Mouse (Mus musculus) heart, embryonic 14.5 days (tissue): ENCODE data around the gene Nkiras1. TPM values are rescaled to one million over a fixed set of nuclear protein-coding genes. Genes with fewer than 3 reads are reported as not detected.
"Not testable (repeated sequence)": the region's sequence is repeated elsewhere in the genome, so short reads cannot be mapped to it uniquely, and the experiment has no call there.

Source experiments
- ATAC-seq: fragments of 200-750 bp; cut with Nextera tagmentation; 2 replicates; pipeline ENCODE4 v1.8.0; 2017; ENCODE audit warnings: low read depth, moderate TSS enrichment; ENCODE audit not compliant: insufficient number of reproducible peaks, insufficient read depth, low FRiP score
- H3K27ac ChIP-seq, 2 experiments: fragments of 200-500 bp in 1 of 2; fragments of 300-500 bp in 1 of 2; sonication (generic) in 1 of 2; replicated peaks in 1 of 2; 2 replicates each; pipeline ENCODE4 v1.5.1; 2012 to 2014; ENCODE audit warnings: low read depth in 2 of 2, low read length in 2 of 2, control low read depth in 1 of 2, mild to moderate bottlenecking in 1 of 2, mixed read lengths in 1 of 2; ENCODE audit not compliant: control insufficient read depth in 1 of 2, insufficient read depth in 1 of 2
- H3K27me3 ChIP-seq: fragments of 300-500 bp; sonication (generic); 2 replicates; pipeline ENCODE4 v1.6.1; 2014; ENCODE audit warnings: mild to moderate bottlenecking, low read length, control low read depth; ENCODE audit not compliant: control insufficient read depth, insufficient read depth
- H3K36me3 ChIP-seq: fragments of 300-500 bp; sonication (generic); 2 replicates; pipeline ENCODE4 v1.6.1; 2014; ENCODE audit warnings: mild to moderate bottlenecking, control low read depth, low read length, mixed read lengths; ENCODE audit not compliant: control insufficient read depth, insufficient read depth
- H3K4me1 ChIP-seq, 2 experiments: fragments of 200-500 bp in 1 of 2; fragments of 300-500 bp in 1 of 2; sonication (generic) in 1 of 2; 2 replicates each; pipeline ENCODE4 v1.6.1; 2012 to 2014; ENCODE audit warnings: low read length in 2 of 2, control low read depth in 1 of 2, mixed read lengths in 1 of 2; ENCODE audit not compliant: control insufficient read depth in 2 of 2, insufficient read depth in 2 of 2
- H3K4me2 ChIP-seq: fragments of 300-500 bp; sonication (generic); 2 replicates; pipeline ENCODE4 v1.6.1; 2014; ENCODE audit warnings: mild to moderate bottlenecking, low read length
- H3K4me3 ChIP-seq, 2 experiments: fragments of 200-500 bp in 1 of 2; fragments of 300-500 bp in 1 of 2; sonication (generic) in 1 of 2; 2 replicates each; pipeline ENCODE4 v1.5.1; 2012 to 2014; ENCODE audit warnings: low read length in 2 of 2, mild to moderate bottlenecking in 2 of 2, control low read depth in 1 of 2, low read depth in 1 of 2, moderate library complexity in 1 of 2; ENCODE audit not compliant: control insufficient read depth in 1 of 2, insufficient read depth in 1 of 2
- H3K9ac ChIP-seq: fragments of 300-500 bp; sonication (generic); 2 replicates; pipeline ENCODE4 v1.6.1; 2014; ENCODE audit warnings: mild to moderate bottlenecking, low read length
- H3K9me3 ChIP-seq: fragments of 300-500 bp; sonication (generic); 2 replicates; pipeline ENCODE4 v1.6.1; 2016; ENCODE audit warnings: low read length, control low read depth; ENCODE audit not compliant: control insufficient read depth
- WGBS: fragments of 180-500 bp; shearing (Covaris S2); extraction: QIAGEN DNeasy Blood & Tissue Kit; methylation state at CpG from one replicate; pipeline ENCODE4 v1.1.7; 2014; 5-methylcytosine and 5-hydroxymethylcytosine counted together
- polyA plus RNA-seq: library from polyadenylated mRNA; unstranded; fragments of >200 nt; fragmentation: Nextera tagmentation; extraction: Ambion mirVana; gene quantifications from 2 replicates; pipeline ENCODE4 v1.2.1, GENCODE M21; 2014

The Nkiras1 gene
- polyA plus RNA-seq, 1 experiment from 2014 or later = 18.4 TPM

DNA sequence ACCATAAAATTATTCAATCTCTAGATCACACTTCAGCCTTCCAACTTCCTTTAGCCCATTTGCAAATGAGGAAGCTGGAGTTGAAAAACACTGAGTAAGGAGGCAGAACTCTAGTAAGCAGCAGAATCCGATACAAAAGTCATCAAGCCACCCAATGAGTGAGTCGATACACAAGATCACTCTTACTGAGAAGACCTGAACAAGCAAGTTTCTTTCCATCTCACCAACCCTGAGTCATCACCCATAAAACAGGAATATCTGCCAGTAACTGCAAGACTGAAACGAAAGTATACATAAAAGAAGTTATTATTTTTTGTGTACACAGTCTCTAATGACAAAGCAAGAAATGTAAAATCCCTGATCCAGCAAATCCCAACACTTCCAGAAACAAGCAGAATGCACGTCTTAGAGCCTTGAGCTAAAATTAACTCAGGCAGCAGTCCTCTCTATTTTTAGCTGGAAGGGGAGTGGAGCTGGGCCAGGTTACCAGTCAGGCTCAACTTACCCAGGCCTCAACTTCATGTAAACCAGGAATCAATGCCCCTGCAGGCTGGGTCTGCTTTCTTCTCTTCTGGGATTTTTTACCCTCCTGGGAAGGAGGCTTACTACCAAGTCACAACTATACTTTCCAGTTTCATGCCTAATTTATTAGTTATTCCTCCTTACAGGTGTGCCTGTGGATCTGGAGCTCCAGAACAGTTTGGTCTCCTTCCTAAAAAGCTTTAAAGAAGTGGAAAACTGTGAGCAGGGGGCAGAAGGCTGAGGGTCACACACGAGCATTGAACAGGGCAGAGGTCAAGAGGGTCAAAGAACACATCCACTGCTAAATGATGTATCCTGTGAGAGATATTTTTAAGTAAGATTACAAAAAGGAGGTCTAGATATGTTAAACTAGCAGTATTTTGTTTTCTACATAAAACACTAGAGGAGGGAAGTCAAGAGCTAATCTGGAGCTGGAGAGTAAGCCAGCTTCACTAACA is 36.7 kb upstream of the Nkiras1 start:
- no peaks in the 10 kb centered on the region for H3K9me3 ChIP-seq
- H3K27me3 ChIP-seq = no peaks in the 10 kb centered on the region
- peaks cover 2 to 19% of the 10 kb centered on the region in 2 experiments; a peak in 3 of 4 replicates for H3K4me1 ChIP-seq
- H3K9ac ChIP-seq = peak overlapping the region; percentile 58
- 22% methylated on average over 5 of the region's 5 CpGs for WGBS
- peak overlapping the region; percentile 61 for H3K4me2 ChIP-seq
- H3K36me3 ChIP-seq = no peaks in the 10 kb centered on the region
- no peak for ATAC-seq
- peak overlapping the region in 1 of 2 experiments; percentile 11; a peak in 1 of 4 replicates for H3K4me3 ChIP-seq
- H3K27ac ChIP-seq = peak overlapping the region; percentile 93 to 95

- H3K4me2 ChIP-seq, ATAC-seq, H3K27me3 ChIP-seq, H3K27ac ChIP-seq, H3K4me3 ChIP-seq, H3K9me3 ChIP-seq, H3K36me3 ChIP-seq, H3K9ac ChIP-seq: not testable (repeated sequence)
- 88% methylated on average over 2 of the region's 2 CpGs for WGBS
- H3K4me1 ChIP-seq = peaks cover 2 to 22% of the 10 kb centered on the region in 2 experiments; a peak in 3 of 4 replicates
Observed at GRCm38 (mm10) chr14:18236496-18237235, 34.3 kb upstream of the Nkiras1 start.

GRCm38 (mm10) chr14:18237381-18237780 is 33.6 kb upstream of the Nkiras1 start:
- Histone ChIP-seq H3K9ac (peak overlapping the region; percentile 74), H3K4me2 (peak overlapping the region; percentile 73), H3K27ac (peak overlapping the region in 1 of 2 experiments; percentile 96; a peak in 1 of 4 replicates), H3K4me3 (peak overlapping the region in 1 of 2 experiments; percentile 86; a peak in 2 of 4 replicates), H3K9me3 (no peaks in the 10 kb centered on the region), H3K27me3 (no peaks in the 10 kb centered on the region), H3K36me3 (no peaks in the 10 kb centered on the region), H3K4me1 (peaks cover 2 to 22% of the 10 kb centered on the region in 2 experiments; a peak in 3 of 4 replicates)
- 69% methylated on average over 4 of the region's 4 CpGs for WGBS
- ATAC-seq = no peak

GRCm38 (mm10) chr14:18238131-18238749 is 32.7 kb upstream of the Nkiras1 start:
- Histone ChIP-seq H3K4me2 (peak overlapping the region; percentile 76), H3K27ac (peak overlapping the region; percentile 96), H3K9me3 (no peaks in the 10 kb centered on the region), H3K36me3 (no peaks in the 10 kb centered on the region), H3K4me1 (peaks cover 0 to 19% of the 10 kb centered on the region in 2 experiments; a peak in 3 of 4 replicates), H3K9ac (peak overlapping the region; percentile 83), H3K4me3 (peak overlapping the region; percentile 83 to 86), H3K27me3 (no peaks in the 10 kb centered on the region)
- peak; percentile 87 for ATAC-seq
- under 1% methylated on average over 61 of the region's 71 CpGs for WGBS

- H3K4me2 ChIP-seq = peak within 1 kb of the TSS; percentile 76
- ATAC-seq = peak; percentile 96
- H3K36me3 ChIP-seq = no peaks in the 10 kb centered on the region
- peaks cover 0 to 11% of the 10 kb centered on the region in 2 experiments; a peak in 3 of 4 replicates for H3K4me1 ChIP-seq
- peak within 1 kb of the TSS; percentile 83 for H3K9ac ChIP-seq
- H3K27me3 ChIP-seq = no peaks in the 10 kb centered on the region
- no peaks in the 10 kb centered on the region for H3K9me3 ChIP-seq
- H3K27ac ChIP-seq = peak within 1 kb of the TSS; percentile 96
- under 1% methylated on average over 37 of the region's 66 CpGs for WGBS
- H3K4me3 ChIP-seq = peak within 1 kb of the TSS; percentile 83 to 86
Observed at GRCm38 (mm10) chr14:18238750-18239731, 31.9 kb upstream of the Nkiras1 start, which contains the start of gene Nr1d2. Gene Nr1d2, minus strand, starts transcription at chr14:18239127.

DNA sequence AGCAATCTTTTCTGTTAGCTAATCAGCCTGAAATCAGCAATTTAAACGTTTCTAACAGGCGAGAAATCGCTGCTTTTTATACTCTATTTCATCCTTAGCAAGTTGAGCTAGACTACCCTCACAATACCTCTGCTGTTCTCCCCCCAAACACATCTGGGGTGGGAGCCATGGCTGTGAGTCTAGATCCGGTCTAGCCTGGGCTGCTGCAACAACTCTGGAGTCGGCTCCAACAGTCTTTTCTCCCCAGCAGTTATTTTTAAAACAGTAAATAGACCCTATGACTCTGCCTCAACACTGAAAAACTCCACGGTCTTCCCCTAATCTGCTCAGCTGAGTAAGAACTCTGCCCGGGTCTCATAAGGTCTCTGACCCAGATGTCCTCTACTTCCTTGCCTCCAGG is 30.8 kb upstream of the Nkiras1 start:
- no peak overlapping the region for H3K9ac ChIP-seq
- no peak for ATAC-seq

More for the DNA sequence above, 30.8 kb upstream of the Nkiras1 start:
- Histone ChIP-seq H3K4me2 (peak overlapping the region; percentile 76; the same call in 1 of the 2 replicates), H3K4me1 (peaks cover 0 to 3% of the 10 kb centered on the region in 2 experiments; a peak in 3 of 4 replicates), H3K27ac (no peak overlapping the region), H3K4me3 (no peak overlapping the region), H3K9me3 (no peaks in the 10 kb centered on the region), H3K27me3 (no peaks in the 10 kb centered on the region), H3K36me3 (no peaks in the 10 kb centered on the region)
- WGBS = 54% methylated on average over 7 of the region's 7 CpGs
